Mouse (Mus musculus): Measurements from ENCODE around the gene H2-Ob.

GRCm38 (mm10) chr17:34196941-34197894 lies 41.5 kb upstream of the H2-Ob start, which contains the start of gene Psmb8:
- TF ChIP-seq CTCF (IDR thresholded peaks at IDR 0.05; ENCODE audit: low read depth, low read length), result no peak
- TF ChIP-seq POLR2A (IDR thresholded peaks at IDR 0.05; ENCODE audit: extremely low read depth, insufficient read depth, low read length), result no peak
